Mouse (Mus musculus): Measurements from ENCODE around the gene Themis3.

DNA sequence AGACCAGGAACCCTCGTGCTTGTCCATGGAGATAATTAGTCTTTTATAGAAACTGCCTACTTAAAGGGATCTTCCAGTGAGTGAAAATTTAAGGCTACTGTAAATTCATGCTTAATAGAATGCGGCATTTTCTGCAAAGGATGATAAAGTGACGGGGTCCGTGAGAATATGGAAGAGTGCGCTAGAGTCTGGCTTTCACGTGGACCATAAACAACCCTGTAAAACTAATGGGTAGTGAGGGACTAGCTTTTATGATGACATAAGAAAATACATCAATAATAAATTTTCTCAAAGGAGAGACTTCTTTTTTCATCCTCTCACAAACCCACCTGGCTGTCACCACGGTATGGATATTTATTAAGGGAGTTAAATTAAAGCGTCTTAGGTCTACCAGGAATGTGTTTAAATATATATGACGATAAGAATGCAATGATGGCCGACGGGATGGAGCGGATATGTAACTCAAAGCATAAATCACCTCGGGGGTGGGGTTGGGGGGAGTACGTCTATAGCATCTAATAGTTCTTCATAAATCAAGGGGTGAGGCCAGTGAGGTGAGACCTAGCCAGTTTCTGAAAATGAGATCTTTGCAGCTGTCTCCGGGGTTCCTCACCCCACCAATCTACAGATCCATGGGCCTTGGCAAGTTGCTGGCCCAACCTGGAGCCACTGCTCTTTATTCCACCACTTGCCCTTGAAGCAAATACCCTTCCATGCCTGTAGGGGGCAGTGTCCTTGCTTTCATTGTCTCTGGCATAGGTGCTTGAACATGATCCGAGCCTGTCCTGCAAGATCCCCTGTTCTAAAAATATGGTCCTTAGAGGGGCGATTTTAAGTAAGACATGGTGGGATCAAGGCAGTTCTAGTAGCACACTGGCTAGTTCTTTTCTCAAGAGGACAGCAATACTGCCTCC is 35.8 kb downstream of the Themis3 start:
- TF ChIP-seq POLR2A (IDR thresholded peaks at IDR 0.05; ENCODE audit: low read depth, low read length) (no peak), CTCF (IDR thresholded peaks at IDR 0.05; ENCODE audit: extremely low read depth, insufficient read length, insufficient replicate concordance, low read depth, low read length) (peak; percentile 57; the same call in 1 of the 2 replicates)

Measured in small intestine, adult 2 months (tissue).